ENCODE assay signal across 23 mouse cellular contexts in genomic region chr1:153974300-153974699, GRCm38 (mm10).
DNase-seq lines count a peak whose midpoint lies in the region; ATAC-seq and TF ChIP-seq lines count a peak whose summit lies in the region.
"Had no signal": no experiment of that assay in that cellular context is flagged by ENCODE, and none has a peak within 500 bp of the region (broad histone marks: within the 10 kb centered on the region; RNA-seq: fewer than 3 reads in every experiment).

No protein-coding gene starts in this region.

- H3K27me3 ChIP-seq in forebrain, postnatal 0 days (ENCODE audit: insufficient read depth, low read length), result no peaks in the 10 kb centered on the region
- peaks cover 24% of the 10 kb centered on the region for H3K27me3 ChIP-seq in forebrain, embryonic 10.5 days (ENCODE audit: poor library complexity, severe bottlenecking)
- H3K27me3 ChIP-seq: liver, embryonic 12.5 days; megakaryocyte, embryonic 14.5 days; neural tube, embryonic 12.5 days had no signal

- H3K9ac ChIP-seq in forebrain, postnatal 0 days, result no peak overlapping the region
- H3K9ac ChIP-seq: liver, embryonic 12.5 days; neural tube, embryonic 12.5 days had no signal

- H3K4me2 ChIP-seq in forebrain, postnatal 0 days (ENCODE audit: low read depth), result no peak overlapping the region
- H3K4me2 ChIP-seq: heart, embryonic 11.5 days; liver, embryonic 12.5 days; neural tube, embryonic 12.5 days had no signal

- H3K4me3 ChIP-seq in forebrain, postnatal 0 days (ENCODE audit: low read depth, low read length), result no peak overlapping the region
- H3K4me3 ChIP-seq in forebrain, embryonic 10.5 days, result no peak overlapping the region
- H3K4me3 ChIP-seq: gastrocnemius, adult 2 months; liver, embryonic 12.5 days; megakaryocyte, embryonic 14.5 days; neural tube, embryonic 12.5 days had no signal

- TF ChIP-seq CTCF in forebrain, postnatal 0 days (IDR thresholded peaks at IDR 0.05; ENCODE audit: low read depth), result no peak

- intact Hi-C loops in left cerebral cortex, postnatal 4 days (cut with DNase I), result no loop called here
- intact Hi-C loops in left cerebral cortex, postnatal 14 days (cut with DNase I), result no loop called here

- DNase-seq in adrenal gland, adult (ENCODE audit: inconsistent age in 2 of 2, low spot score in 1 of 2), result peak; percentile 11 to 30
- DNase-seq in adrenal gland, adult 18-20 months (ENCODE audit: low spot score in 2 of 2), result no peak
- DNase-seq in forebrain, postnatal 0 days, result peak; percentile 54
- no peak for DNase-seq in forebrain, embryonic 10.5 days (ENCODE audit: extremely low spot score, low spot score)
- peak; percentile 41 for DNase-seq in left cerebral cortex, postnatal 4 days
- no peak for DNase-seq in left cerebral cortex, postnatal 14 days (ENCODE audit: low spot score in 2 of 2)
- DNase-seq in Muller cell, postnatal 12 days (ENCODE audit: inconsistent ontology term), result peak; percentile 55
- DNase-seq in thymus, postnatal 0 days (ENCODE audit: low spot score), result no peak
- DNase-seq: adrenal gland, adult 2 months; cerebellum, adult 11-12 months; cerebellum, postnatal 36 days; gastrocnemius, adult 2 months; heart, postnatal 10 days; kidney, adult 18-20 months; lung, adult 2 months; right cerebral cortex, adult 18-20 months; thymus, postnatal 36 days had no signal

- H3K36me3 ChIP-seq in forebrain, postnatal 0 days (ENCODE audit: insufficient read depth), result no peaks in the 10 kb centered on the region
- H3K36me3 ChIP-seq in forebrain, embryonic 10.5 days (replicated peaks), result no peaks in the 10 kb centered on the region
- H3K36me3 ChIP-seq: G1E; liver, embryonic 12.5 days; neural tube, embryonic 12.5 days had no signal

- no peaks in the 10 kb centered on the region for H3K4me1 ChIP-seq in forebrain, postnatal 0 days (ENCODE audit: insufficient read depth)
- H3K4me1 ChIP-seq in forebrain, embryonic 10.5 days, result peaks cover 20% of the 10 kb centered on the region
- H3K4me1 ChIP-seq: liver, embryonic 12.5 days had no signal

- H3K9me3 ChIP-seq in forebrain, postnatal 0 days (ENCODE audit: low read length), result no peaks in the 10 kb centered on the region
- no peaks in the 10 kb centered on the region; the same call in 1 of the 2 replicates for H3K9me3 ChIP-seq in forebrain, embryonic 10.5 days
- H3K9me3 ChIP-seq: G1E; liver, embryonic 12.5 days; neural tube, embryonic 12.5 days had no signal

- no peak overlapping the region for H3K27ac ChIP-seq in forebrain, postnatal 0 days (ENCODE audit: low read depth, low read length)
- no peak overlapping the region for H3K27ac ChIP-seq in forebrain, embryonic 10.5 days
- H3K27ac ChIP-seq: gastrocnemius, adult 2 months; kidney, postnatal 0 days; liver, embryonic 12.5 days; neural tube, embryonic 12.5 days had no signal

- peak; percentile 46 for ATAC-seq in forebrain, postnatal 0 days
- ATAC-seq: liver, embryonic 12.5 days had no signal

- WGBS in forebrain, postnatal 0 days, result 41% methylated on average over 1 of the region's 1 CpGs
- WGBS in forebrain, embryonic 10.5 days, result 79% methylated on average over 1 of the region's 1 CpGs

Comparison
In these comparisons a context has a peak if more than half of its experiments do, and no peak if none do; other contexts are left out.
1. DNase-seq: peak in adrenal gland, adult (2 of 2), forebrain, postnatal 0 days (single experiment), left cerebral cortex, postnatal 4 days (single experiment) and Muller cell, postnatal 12 days (single experiment); none in adrenal gland, adult 18-20 months (0 of 2), forebrain, embryonic 10.5 days (single experiment), left cerebral cortex, postnatal 14 days (0 of 2) and thymus, postnatal 0 days (single experiment).